In the genomic region with DNA sequence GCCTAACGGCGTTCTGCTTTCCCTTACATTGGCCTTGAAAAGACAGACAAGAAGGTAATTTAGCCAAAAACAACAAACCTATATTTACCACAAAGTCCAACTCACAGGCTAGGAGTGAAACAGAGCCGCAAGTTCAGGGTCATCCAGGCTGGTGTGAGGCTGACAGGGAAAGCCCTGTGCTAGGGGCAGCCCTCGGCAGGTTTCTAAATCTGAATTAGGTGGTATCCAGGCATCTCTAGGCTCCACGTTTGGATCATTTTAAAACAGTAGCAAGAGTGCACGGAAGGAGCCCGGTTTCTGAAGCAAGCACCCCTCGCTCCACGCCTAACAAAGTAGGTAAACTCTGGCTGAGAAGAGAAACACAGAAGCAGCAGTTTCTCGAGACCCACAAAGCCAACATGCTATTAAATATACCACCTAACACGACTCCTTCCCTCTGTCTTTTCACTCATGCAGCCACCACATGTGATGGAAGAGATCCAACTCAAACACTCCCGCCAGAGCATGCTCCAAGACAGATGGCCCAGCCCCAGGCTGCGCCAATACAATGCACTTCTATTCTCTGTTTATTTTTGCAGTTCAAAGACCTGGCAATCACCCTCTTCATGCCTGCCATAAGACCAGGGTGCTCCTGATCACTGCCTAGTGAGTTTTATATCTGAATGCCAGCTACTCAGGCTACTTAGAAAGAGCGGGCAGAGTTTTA, we compare ENCODE assay signal across 10 mouse cellular contexts.
DNase-seq lines count a peak whose midpoint lies in the region; ATAC-seq lines count a peak whose summit lies in the region.
"Had no signal": no experiment of that assay in that cellular context is flagged by ENCODE, and none has a peak within 500 bp of the region (broad histone marks: within the 10 kb centered on the region; RNA-seq: fewer than 3 reads in every experiment).

No protein-coding gene starts in this region.

- intact Hi-C loops in left cerebral cortex, postnatal 4 days (cut with DNase I) = no loop called here
- intact Hi-C loops in left cerebral cortex, postnatal 14 days (cut with DNase I) = no loop called here

- H3K27me3 ChIP-seq in neural tube, embryonic 11.5 days (ENCODE audit: control insufficient read depth, insufficient read depth, low read length) = no peaks in the 10 kb centered on the region
- H3K27me3 ChIP-seq: liver, embryonic 13.5 days had no signal

- H3K9me3 ChIP-seq in neural tube, embryonic 11.5 days (ENCODE audit: control insufficient read depth, low read length) = no peaks in the 10 kb centered on the region
- H3K9me3 ChIP-seq: liver, embryonic 13.5 days had no signal

- H3K4me3 ChIP-seq in neural tube, embryonic 11.5 days (ENCODE audit: low read depth, low read length) = no peak overlapping the region
- H3K4me3 ChIP-seq: liver, embryonic 13.5 days had no signal

- peak; percentile 25 to 51 for DNase-seq in cerebellum, postnatal 14 days
- DNase-seq in left cerebral cortex, postnatal 4 days = peak; percentile 65
- DNase-seq in left cerebral cortex, adult 18-20 months (ENCODE audit: low spot score in 2 of 2) = no peak
- DNase-seq in heart, postnatal 4 days = peak; percentile 32
- peak; percentile 36 for DNase-seq in neural tube, embryonic 11.5 days (ENCODE audit: low spot score)
- no peak for DNase-seq in left cerebral cortex, postnatal 14 days (ENCODE audit: low spot score in 2 of 2)
- DNase-seq in frontal cortex, postnatal 25 days (ENCODE audit: low spot score in 2 of 2) = no peak
- DNase-seq: adrenal gland, postnatal 14 days; liver, embryonic 13.5 days had no signal

- H3K9ac ChIP-seq in neural tube, embryonic 11.5 days (ENCODE audit: low read length) = no peak overlapping the region
- H3K9ac ChIP-seq: liver, embryonic 13.5 days had no signal

- H3K4me1 ChIP-seq in neural tube, embryonic 11.5 days (ENCODE audit: control insufficient read depth, insufficient read depth, low read length) = no peaks in the 10 kb centered on the region
- H3K4me1 ChIP-seq: liver, embryonic 13.5 days had no signal

- no peak overlapping the region for H3K27ac ChIP-seq in neural tube, embryonic 11.5 days (ENCODE audit: low read depth, low read length)
- H3K27ac ChIP-seq: liver, embryonic 13.5 days had no signal

- H3K36me3 ChIP-seq in neural tube, embryonic 11.5 days (ENCODE audit: control insufficient read depth, insufficient read depth, low read length) = no peaks in the 10 kb centered on the region
- H3K36me3 ChIP-seq: liver, embryonic 13.5 days had no signal

- no peak overlapping the region for H3K4me2 ChIP-seq in neural tube, embryonic 11.5 days (ENCODE audit: low read depth)
- H3K4me2 ChIP-seq: liver, embryonic 13.5 days had no signal

- WGBS in neural tube, embryonic 11.5 days = 71% methylated on average over 14 of the region's 14 CpGs

- no peak for ATAC-seq in cerebellum, adult (ENCODE audit: insufficient number of reproducible peaks, low FRiP score, low TSS enrichment)
- no peak for ATAC-seq in neural tube, embryonic 11.5 days (ENCODE audit: insufficient read depth, low FRiP score, low TSS enrichment)

Comparison
In these comparisons a context has a peak if more than half of its experiments do, and no peak if none do; other contexts are left out.
1. DNase-seq: peak in cerebellum, postnatal 14 days (2 of 2), left cerebral cortex, postnatal 4 days (single experiment), heart, postnatal 4 days (single experiment) and neural tube, embryonic 11.5 days (single experiment); none in left cerebral cortex, adult 18-20 months (0 of 2), left cerebral cortex, postnatal 14 days (0 of 2) and frontal cortex, postnatal 25 days (0 of 2).